Mouse (Mus musculus) thymus, postnatal 25 days (tissue): ENCODE results near the gene Rgmb.

Source experiments
- DNase-seq: peaks from one replicate; pipeline ENCODE4 v3.0.0; 2022

The Rgmb gene

DNA sequence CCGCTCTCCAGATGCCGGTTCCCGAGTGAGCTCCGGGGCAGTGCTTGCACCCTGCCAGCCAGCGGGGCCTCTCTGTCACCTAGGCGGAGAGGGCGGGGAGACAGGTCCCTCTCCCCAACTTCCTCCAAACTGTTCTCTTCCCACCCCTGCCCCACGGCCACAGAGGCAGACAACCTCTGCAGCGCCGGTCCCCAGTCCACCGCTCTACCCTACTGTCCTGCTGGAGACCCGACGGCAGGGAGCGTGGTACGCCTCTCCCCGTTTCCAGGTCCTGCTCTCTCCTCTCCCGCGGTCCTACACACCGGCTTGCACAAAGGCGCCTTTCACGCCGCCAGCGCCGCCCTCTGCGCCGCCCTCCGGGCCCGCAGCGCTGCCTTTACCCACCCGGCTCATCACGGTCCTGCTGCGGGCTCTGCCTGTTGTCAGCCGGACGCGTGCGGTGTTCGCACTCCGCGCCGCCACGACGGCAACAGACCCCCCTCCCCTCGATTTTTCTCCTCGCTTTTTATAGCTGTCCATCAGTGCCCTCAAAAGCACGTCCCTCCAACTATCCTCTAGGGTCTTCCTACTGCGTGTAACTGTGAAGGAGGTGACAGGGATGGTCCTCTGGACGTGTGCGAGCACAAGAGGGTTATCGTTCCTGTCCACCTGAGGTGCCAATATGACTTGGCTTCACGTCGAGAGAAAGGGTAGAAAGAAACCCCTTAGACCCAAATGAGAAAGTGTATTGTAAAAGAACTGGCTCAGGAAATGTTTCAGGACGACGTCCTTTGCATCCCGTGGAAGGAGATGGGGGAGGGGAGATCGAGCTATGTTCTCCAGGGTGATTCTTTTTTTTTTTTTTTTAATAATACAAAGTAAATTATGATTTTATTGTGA, at the start of gene Rgmb:
Gene Rgmb (minus strand): TSS at position 274 of the 879 bp plus-strand sequence.
- peak; percentile 31 for DNase-seq

- no peak for DNase-seq
Measured at GRCm38 (mm10) chr17:15874765-15875164, 43.9 kb upstream of the Rgmb start.

DNA sequence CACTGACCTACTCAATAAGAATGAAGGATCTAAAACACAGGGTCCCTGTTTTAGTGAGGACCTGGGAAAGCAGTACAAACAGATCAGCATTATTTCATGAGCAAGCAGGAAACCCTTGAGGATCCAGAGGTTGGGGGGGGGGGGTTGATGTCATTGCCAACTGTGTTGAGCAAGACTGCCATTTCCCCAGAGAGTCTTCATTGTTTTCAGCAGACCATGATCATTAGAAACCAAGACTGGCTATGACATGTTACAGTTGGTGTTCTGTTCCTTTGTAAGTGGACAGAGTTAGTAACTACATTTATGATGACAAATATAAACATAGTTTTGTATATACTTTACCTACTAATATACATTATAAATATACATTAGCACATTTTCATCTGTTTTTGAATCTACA, 41.3 kb upstream of the Rgmb start:
- DNase-seq: no peak

GRCm38 (mm10) chr17:15865249-15865648, 34.4 kb upstream of the Rgmb start:
- DNase-seq: no peak

GRCm38 (mm10) chr17:15862355-15862754, 31.5 kb upstream of the Rgmb start:
- no peak for DNase-seq

GRCm38 (mm10) chr17:15853121-15853520, 22.3 kb upstream of the Rgmb start:
- no peak for DNase-seq

GRCm38 (mm10) chr17:15850544-15850943, 19.7 kb upstream of the Rgmb start:
- no peak for DNase-seq

DNA sequence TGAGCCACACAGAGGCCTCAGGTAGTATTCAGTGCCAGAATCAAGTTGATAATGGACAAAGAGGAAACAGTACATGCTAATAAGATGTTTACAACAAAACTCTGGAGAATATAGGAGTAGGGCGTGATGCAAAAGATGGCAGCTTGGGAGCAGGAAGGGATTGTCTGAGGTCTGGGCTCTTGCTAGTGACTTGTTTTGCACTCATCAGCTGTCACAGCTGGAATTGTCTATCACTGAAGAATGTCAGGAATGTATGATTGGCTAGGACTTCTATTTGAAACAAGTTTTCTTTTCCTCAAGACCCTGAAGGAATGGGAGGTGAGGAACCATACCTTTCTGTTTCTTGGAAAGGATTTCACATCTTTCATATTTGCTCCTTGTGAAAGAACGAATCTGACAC, 10.6 kb upstream of the Rgmb start:
- no peak for DNase-seq

- no peak for DNase-seq
Measured at GRCm38 (mm10) chr17:15832398-15832797, 1.6 kb upstream of the Rgmb start.

GRCm38 (mm10) chr17:15831810-15832209, 971 bp upstream of the Rgmb start:
- DNase-seq: peak; percentile 52

- no peak for DNase-seq
Measured at GRCm38 (mm10) chr17:15830171-15830765, 571 bp downstream of the Rgmb start.

- DNase-seq: no peak
Measured at GRCm38 (mm10) chr17:15829198-15830170, 1.4 kb downstream of the Rgmb start.

DNA sequence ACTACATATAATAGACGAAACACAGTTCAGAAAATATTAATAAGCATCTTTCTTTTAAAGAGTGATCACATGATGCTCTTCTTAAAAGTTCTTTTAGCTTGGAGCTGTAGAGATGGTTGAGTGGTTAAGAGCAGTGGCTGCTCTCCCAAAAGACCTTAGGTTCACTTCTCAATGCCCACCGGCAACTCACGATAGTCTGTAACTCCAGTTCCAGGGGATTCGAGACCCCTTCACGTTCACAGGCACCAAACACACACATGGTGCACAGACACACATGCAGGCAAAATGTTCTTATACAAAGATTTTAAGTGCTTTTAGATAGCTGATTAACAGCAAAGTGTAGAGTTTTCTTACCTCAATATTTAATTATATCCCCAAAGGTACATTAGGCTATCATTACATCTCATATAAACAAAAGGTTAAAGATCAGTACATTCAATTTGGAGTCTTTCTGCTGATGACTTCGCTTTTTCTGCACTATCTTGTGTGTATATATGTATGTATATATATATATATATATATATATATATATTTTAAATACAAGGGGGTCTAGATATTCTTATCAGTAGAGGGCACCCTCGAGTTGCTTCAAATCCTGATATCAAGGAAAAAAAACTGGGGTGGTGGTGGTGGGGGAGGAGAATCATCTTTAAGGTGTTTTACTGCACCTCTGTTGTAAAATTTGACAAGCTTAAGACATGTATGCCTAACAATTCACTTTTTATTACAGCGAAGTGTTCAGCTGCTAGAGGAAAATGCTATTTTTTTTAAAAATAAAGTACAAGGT, 2.5 kb downstream of the Rgmb start:
- DNase-seq: no peak

- no peak for DNase-seq
Measured at GRCm38 (mm10) chr17:15826928-15827327, 3.9 kb downstream of the Rgmb start.

DNA sequence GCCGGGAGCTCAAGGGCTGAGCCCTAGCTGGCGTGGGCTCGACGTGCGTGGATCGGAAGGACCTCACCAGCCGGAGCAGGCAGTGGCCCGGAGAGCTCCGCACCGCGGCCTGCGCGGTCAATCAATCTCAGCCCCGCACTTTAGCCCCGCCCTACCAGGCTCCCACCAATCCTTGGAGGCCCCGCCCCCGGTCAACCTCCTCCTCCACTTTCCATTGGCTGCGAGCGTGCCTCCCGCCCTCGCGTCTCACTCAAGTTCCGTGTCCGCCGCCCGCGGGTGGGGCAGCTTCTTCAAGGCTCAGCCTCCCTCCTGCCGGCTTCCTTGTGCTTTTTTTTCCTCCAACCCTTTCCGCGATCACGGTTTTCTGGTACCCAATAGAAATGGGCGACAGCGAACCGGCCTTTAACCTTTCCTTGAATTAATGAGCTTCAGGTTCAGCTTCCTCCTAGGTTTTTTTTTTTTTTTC, 4.4 kb downstream of the Rgmb start:
- peak; percentile 79 for DNase-seq

DNA sequence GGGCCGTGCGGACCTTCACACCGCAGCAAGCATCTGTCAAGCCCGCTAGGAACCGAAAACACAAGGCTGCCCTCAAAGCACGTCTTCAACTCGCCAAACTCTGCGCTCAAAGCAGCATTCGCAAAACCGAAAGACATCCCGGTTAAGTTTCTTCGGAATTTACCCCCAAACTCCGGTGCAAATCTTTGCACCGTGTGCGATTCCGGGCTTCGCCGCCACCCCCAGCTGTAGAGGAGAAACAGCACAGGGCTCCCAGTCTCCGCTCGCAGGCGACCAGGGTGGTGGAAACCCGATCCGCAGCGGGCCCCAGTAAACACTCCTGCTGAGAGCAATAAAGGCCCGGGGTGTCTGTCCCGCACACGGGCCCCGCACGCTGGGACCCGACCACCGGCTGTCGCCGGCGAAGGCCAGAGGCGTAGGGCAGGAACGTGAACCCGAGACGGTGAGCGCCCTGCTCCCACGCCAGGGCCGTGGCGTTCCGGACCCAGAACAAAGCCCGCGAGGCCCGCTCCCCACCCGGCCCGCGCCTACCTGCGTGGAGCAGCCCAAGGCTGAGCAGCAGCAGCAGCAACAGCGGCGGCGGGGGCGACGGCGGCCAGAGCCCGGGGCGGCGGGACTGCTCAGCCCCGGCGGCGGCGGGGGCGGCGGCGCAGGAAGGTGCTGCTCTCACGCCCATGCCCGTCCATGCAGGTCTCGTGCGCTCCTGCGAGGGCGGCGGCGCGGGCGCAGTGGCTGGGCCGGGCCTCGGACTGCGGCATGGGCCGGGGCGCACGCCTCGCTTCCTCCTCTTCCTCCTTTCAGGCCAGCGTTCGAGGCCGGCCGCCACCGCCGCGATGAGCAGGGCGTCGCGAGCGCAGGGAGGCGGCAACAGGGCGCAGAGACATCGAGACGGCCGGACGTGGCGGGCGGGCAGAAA, 5.1 kb downstream of the Rgmb start:
- peak; percentile 35 for DNase-seq

DNA sequence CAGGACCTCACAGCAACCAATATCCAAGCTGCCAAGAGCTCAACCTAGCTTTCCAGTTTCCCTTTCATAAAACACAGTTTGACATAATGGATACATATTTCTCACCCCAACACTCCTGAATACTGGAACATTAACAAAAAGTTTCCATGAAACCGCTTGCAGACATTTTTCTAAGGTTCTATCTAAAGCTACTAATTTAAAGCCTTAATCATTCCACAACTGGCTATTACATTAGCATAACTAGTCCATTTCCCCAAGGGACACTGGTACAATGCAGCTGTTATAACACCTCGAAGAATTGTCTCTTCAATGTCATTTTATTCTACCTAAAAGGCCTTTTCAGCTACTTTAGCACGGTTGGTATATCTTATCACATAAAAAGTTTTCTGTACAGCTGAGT, 6.0 kb downstream of the Rgmb start:
- no peak for DNase-seq

DNA sequence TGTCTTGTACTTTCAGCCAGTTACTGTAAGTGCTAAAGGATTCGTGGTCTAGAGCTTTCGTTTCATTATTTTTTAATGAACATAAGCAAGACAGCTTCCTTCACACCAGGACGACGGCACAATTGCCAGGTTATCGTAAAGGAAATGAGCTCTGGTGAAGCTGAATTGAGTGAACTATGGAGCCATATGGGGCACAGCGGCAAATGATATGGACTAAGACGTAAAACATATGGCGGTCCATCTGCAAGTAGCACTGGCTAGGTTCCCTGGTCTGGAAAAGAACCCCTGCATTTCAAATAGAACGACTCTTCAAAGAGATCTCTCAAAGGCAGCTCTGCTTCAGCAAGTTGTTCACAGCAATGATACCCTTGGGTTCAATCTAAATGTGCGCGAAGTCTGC, 6.5 kb downstream of the Rgmb start:
- DNase-seq: no peak

- DNase-seq: no peak
Measured at GRCm38 (mm10) chr17:15823838-15824237, 7.0 kb downstream of the Rgmb start.

GRCm38 (mm10) chr17:15823215-15823614, 7.6 kb downstream of the Rgmb start:
- no peak for DNase-seq

DNA sequence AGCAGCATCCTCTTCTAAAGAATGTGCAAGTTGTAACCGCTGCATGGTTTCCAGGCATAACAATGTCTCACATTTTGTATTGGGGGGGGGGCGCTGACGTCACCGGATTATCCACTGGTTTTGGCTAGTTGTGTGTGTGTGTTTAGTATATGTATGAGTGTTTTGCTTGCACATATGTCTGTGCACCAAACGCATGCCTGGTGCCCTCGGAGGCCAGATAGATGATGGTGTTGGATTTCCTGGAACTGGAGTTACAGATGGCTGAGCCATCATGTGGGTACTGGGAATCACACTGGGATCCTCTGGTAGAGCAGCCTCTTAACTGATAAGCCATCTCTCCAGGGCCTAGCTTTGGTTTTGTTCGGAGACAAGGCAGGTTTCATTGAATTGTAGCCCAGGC, 8.5 kb downstream of the Rgmb start:
- DNase-seq: no peak
